Mouse (Mus musculus) forebrain, embryonic 16.5 days (tissue): ENCODE measurements at regions not wholly inside any gene's neighbourhood (a gene's known extent, or its start where the extent isn't known, plus 50 kb on each side); places are given as distances from the start of the nearest gene placed in this dataset.

Source experiments
- ATAC-seq: fragments of 200-750 bp; cut with Nextera tagmentation; 2 replicates; pipeline ENCODE4 v1.8.0; 2017; ENCODE audit warnings: mild to moderate bottlenecking, moderate library complexity
- H3K27ac ChIP-seq: fragments of 300-500 bp; sonication (generic); 2 replicates; pipeline ENCODE4 v1.5.1; 2014; ENCODE audit warnings: low read length, control low read depth
- H3K27me3 ChIP-seq: fragments of 300-500 bp; sonication (generic); replicated peaks from 2 replicates; pipeline ENCODE4 v1.6.1; 2014; ENCODE audit warnings: low read length; ENCODE audit not compliant: control insufficient read depth, insufficient read depth
- H3K36me3 ChIP-seq: fragments of 300-500 bp; sonication (generic); 2 replicates; pipeline ENCODE4 v1.6.1; 2014; ENCODE audit not compliant: control insufficient read depth, insufficient read depth
- H3K4me1 ChIP-seq: fragments of 300-500 bp; sonication (generic); replicated peaks from 2 replicates; pipeline ENCODE4 v1.6.1; 2014; ENCODE audit warnings: low read length; ENCODE audit not compliant: control insufficient read depth, insufficient read depth
- H3K4me2 ChIP-seq: fragments of 300-500 bp; sonication (generic); 2 replicates; pipeline ENCODE4 v1.6.1; 2014; ENCODE audit warnings: mild to moderate bottlenecking, low read length, control low read depth
- H3K4me3 ChIP-seq: fragments of 300-500 bp; sonication (generic); replicated peaks from 2 replicates; pipeline ENCODE4 v1.5.1; 2014; ENCODE audit warnings: mild to moderate bottlenecking, low read length, control low read depth
- H3K9ac ChIP-seq: fragments of 300-500 bp; sonication (generic); replicated peaks from 2 replicates; pipeline ENCODE4 v1.6.1; 2014; ENCODE audit warnings: low read depth, low read length, control low read depth
- H3K9me3 ChIP-seq: fragments of 300-500 bp; sonication (generic); 2 replicates; pipeline ENCODE4 v1.6.1; 2016; ENCODE audit warnings: low read length; ENCODE audit not compliant: control insufficient read depth
- WGBS: fragments of 180-500 bp; shearing (Covaris S2); extraction: QIAGEN DNeasy Blood & Tissue Kit; methylation state at CpG from one replicate; pipeline ENCODE4 v1.1.7; 2014; 5-methylcytosine and 5-hydroxymethylcytosine counted together

DNA sequence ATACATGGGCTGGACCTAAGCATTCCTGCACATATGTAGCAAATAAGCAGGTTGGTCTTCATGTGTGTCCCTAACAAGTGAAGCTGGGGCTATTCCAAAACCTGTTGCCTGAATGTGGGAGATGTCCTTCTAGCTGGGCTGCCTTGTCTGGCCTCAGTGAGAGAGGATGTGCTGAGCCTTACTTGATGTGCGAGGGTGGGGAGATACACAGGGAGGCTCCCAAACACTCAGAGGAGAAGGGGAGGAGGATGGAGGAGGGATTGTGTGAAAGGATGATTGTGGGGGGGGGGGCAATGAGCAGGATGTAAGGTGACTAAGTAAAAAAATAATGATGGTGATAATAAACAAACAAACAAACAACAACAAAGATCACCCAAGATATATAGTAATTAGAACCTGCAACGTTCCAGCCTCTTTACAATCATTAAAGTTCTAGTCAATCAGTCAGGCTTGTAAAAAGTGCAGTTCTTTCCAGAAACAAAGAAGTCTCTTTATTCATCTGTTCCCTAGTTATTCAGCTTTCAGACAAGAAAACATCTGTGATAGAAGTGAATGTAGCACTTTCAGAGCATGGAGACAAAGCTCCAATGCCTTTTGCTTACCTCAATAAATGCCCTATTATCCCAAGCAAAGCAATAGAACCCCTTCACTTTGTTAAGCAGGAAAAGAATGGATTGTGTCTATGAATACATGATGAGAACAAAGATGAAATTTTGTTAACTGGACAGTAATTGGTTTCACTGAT is 1261.1 kb downstream of the Pla2g4a start:
- H3K27me3 ChIP-seq = no peaks in the 10 kb centered on the region
- H3K4me1 ChIP-seq = no peaks in the 10 kb centered on the region
- ATAC-seq = no peak
- H3K4me2 ChIP-seq = no peak overlapping the region
- no peak overlapping the region for H3K27ac ChIP-seq
- H3K36me3 ChIP-seq = no peaks in the 10 kb centered on the region
- H3K4me3 ChIP-seq = no peak overlapping the region
- H3K9ac ChIP-seq = no peak overlapping the region
- 17% methylated on average over 2 of the region's 2 CpGs for WGBS
- no peaks in the 10 kb centered on the region for H3K9me3 ChIP-seq

GRCm38 (mm10) chr1:148690085-148690484 is 1271.0 kb downstream of the Pla2g4a start:
- WGBS = 13% methylated on average over 2 of the region's 2 CpGs
- Histone ChIP-seq H3K9me3 (no peaks in the 10 kb centered on the region), H3K27me3 (no peaks in the 10 kb centered on the region), H3K27ac (no peak overlapping the region), H3K4me2 (no peak overlapping the region), H3K4me3 (no peak overlapping the region), H3K36me3 (no peaks in the 10 kb centered on the region), H3K4me1 (no peaks in the 10 kb centered on the region), H3K9ac (no peak overlapping the region)
- ATAC-seq = no peak

DNA sequence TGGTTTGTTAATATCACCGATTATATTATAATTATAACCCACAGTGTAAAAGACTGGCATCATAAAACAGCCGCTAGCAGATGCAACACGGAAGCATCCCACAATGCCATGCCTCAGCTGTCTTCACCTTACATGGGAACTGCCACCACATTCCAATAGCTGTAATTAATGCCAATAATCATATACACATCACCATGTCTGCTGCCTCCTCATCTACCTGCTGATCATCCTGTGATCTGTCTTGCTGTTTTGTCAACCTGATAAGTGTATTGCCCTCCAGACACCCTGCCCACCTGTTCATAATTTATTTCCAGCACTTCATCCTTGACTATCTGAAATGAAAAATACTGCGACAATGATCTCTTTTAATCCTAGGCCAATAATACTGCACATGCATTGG is 1271.5 kb downstream of the Pla2g4a start:
- no peak overlapping the region for H3K4me3 ChIP-seq
- no peak for ATAC-seq
- no peaks in the 10 kb centered on the region for H3K27me3 ChIP-seq
- no peak overlapping the region for H3K4me2 ChIP-seq
- H3K27ac ChIP-seq = no peak overlapping the region
- no peaks in the 10 kb centered on the region for H3K4me1 ChIP-seq
- no peak overlapping the region for H3K9ac ChIP-seq
- no peaks in the 10 kb centered on the region for H3K36me3 ChIP-seq
- no peaks in the 10 kb centered on the region for H3K9me3 ChIP-seq
- 69% methylated on average over 4 of the region's 4 CpGs for whole genome bisulfite sequencing

- Histone ChIP-seq H3K36me3 (no peaks in the 10 kb centered on the region), H3K4me3 (no peak overlapping the region), H3K27ac (no peak overlapping the region), H3K4me2 (no peak overlapping the region), H3K9me3 (no peaks in the 10 kb centered on the region), H3K4me1 (no peaks in the 10 kb centered on the region), H3K27me3 (no peaks in the 10 kb centered on the region), H3K9ac (no peak overlapping the region)
- ATAC-seq = no peak
Observed at GRCm38 (mm10) chr1:148675516-148675915, 1285.6 kb downstream of the Pla2g4a start.

DNA sequence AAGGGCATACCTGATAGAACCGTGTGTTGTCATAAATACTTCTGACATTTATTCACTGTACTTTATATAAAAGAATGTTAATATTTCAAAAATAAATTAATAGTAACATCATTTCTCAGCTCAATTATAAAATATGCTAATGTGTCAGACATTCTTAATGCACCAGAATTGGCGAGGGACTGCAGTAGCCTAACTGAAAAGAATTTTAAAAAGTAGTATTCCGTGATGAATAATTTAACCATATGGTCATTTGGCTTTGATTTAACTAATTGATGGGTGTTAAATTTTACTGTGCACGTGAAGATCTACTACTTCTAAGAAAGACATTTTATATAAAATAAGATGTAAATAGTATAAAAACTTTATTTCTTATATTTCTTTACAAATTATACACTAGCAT is 1296.7 kb downstream of the Pla2g4a start:
- H3K4me1 ChIP-seq = no peaks in the 10 kb centered on the region
- peak; percentile 52; the same call in 1 of the 2 replicates for ATAC-seq
- 48% methylated on average over 4 of the region's 4 CpGs for WGBS
- H3K36me3 ChIP-seq = no peaks in the 10 kb centered on the region
- no peaks in the 10 kb centered on the region for H3K27me3 ChIP-seq
- H3K9ac ChIP-seq = no peak overlapping the region
- H3K9me3 ChIP-seq = no peaks in the 10 kb centered on the region
- no peak overlapping the region for H3K4me2 ChIP-seq
- H3K4me3 ChIP-seq = no peak overlapping the region
- H3K27ac ChIP-seq = no peak overlapping the region

DNA sequence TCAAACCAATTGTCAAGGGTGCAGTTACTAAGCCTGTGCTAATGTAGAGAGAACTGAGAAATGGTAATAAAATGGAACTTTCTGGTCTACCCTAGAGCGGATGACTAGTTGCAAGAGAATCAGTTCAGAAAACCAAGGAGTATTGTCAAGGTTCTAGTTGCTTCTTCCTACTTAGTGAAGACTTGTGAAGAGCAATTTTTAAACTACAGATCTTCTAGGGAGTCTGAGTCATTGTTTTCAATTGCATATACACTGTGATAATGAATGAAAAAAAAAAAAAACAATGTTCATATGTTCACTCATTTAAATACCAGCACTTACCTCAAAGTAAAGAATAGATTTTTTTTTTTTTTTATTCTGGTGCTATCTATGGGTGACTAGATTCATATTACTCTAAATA is 1304.1 kb downstream of the Pla2g4a start:
- no peak overlapping the region for H3K27ac ChIP-seq
- no peaks in the 10 kb centered on the region for H3K4me1 ChIP-seq
- H3K27me3 ChIP-seq = no peaks in the 10 kb centered on the region
- no peak for ATAC-seq
- no peak overlapping the region for H3K4me2 ChIP-seq
- no peaks in the 10 kb centered on the region for H3K9me3 ChIP-seq
- 97% methylated on average over 1 of the region's 1 CpGs for WGBS
- no peak overlapping the region for H3K4me3 ChIP-seq
- no peaks in the 10 kb centered on the region for H3K36me3 ChIP-seq
- H3K9ac ChIP-seq = no peak overlapping the region
